Mouse (Mus musculus): ENCODE measurements around the gene Cyb5r3.
"Not testable (repeated sequence)": the region's sequence is repeated elsewhere in the genome, so short reads cannot be mapped to it uniquely, and the experiment has no call there.

Gene Cyb5r3

GRCm38 (mm10) chr15:83157667-83158064 lies 14.7 kb downstream of the Cyb5r3 start:
- in situ Hi-C loops (cut with MboI; ENCODE audit: low pct_unique_long_range_greater_than_20kb in 1 of 2, low sequenced_read_pairs in 2 of 2, unreplicated experiment in 1 of 2), result loop anchor here (10.0 kb wide), 2 partner anchors 47 to 177 kb away; no protein-coding TSS in a partner anchor

- in situ Hi-C loops (cut with MboI; ENCODE audit: low pct_unique_long_range_greater_than_20kb in 1 of 2, low sequenced_read_pairs in 2 of 2, unreplicated experiment in 1 of 2), result loop anchor here (10.0 kb wide), 2 partner anchors 48 to 178 kb away; no protein-coding TSS in a partner anchor
Observed at GRCm38 (mm10) chr15:83156929-83157666, 15.3 kb downstream of the Cyb5r3 start.

GRCm38 (mm10) chr15:83155672-83156419 lies 16.5 kb downstream of the Cyb5r3 start:
- in situ Hi-C loops (cut with MboI; ENCODE audit: low pct_unique_long_range_greater_than_20kb in 1 of 2, low sequenced_read_pairs in 2 of 2, unreplicated experiment in 1 of 2), result loop anchor here (10.0 kb wide), 2 partner anchors 49 to 179 kb away; no protein-coding TSS in a partner anchor

GRCm38 (mm10) chr15:83154309-83154708 lies 18.1 kb downstream of the Cyb5r3 start:
- in situ Hi-C loops (cut with MboI; ENCODE audit: low pct_unique_long_range_greater_than_20kb in 1 of 2, low sequenced_read_pairs in 2 of 2, unreplicated experiment in 1 of 2), result loop anchor here (10.0 kb wide), 2 partner anchors 50 to 180 kb away; no protein-coding TSS in a partner anchor

- in situ Hi-C loops (cut with MboI; ENCODE audit: low pct_unique_long_range_greater_than_20kb in 1 of 2, low sequenced_read_pairs in 2 of 2, unreplicated experiment in 1 of 2), result loop anchor here (10.0 kb wide), 2 partner anchors 54 to 184 kb away; no protein-coding TSS in a partner anchor
Observed at GRCm38 (mm10) chr15:83150694-83151093, 21.7 kb downstream of the Cyb5r3 start.

GRCm38 (mm10) chr15:83150073-83150442 lies 22.3 kb downstream of the Cyb5r3 start:
- in situ Hi-C loops (cut with MboI; ENCODE audit: low pct_unique_long_range_greater_than_20kb in 1 of 2, low sequenced_read_pairs in 2 of 2, unreplicated experiment in 1 of 2), result loop anchor here (10.0 kb wide), 2 partner anchors 55 to 185 kb away; no protein-coding TSS in a partner anchor

- in situ Hi-C loops (cut with MboI; ENCODE audit: low pct_unique_long_range_greater_than_20kb in 1 of 2, low sequenced_read_pairs in 2 of 2, unreplicated experiment in 1 of 2), result loop anchor here (10.0 kb wide), 2 partner anchors 55 to 185 kb away; no protein-coding TSS in a partner anchor
Observed at GRCm38 (mm10) chr15:83149196-83150072, 23.0 kb downstream of the Cyb5r3 start, which contains the start of gene Poldip3. TSS of gene Poldip3 (minus strand) at chr15:83149384.

- in situ Hi-C loops (cut with MboI; ENCODE audit: low pct_unique_long_range_greater_than_20kb in 1 of 2, low sequenced_read_pairs in 2 of 2, unreplicated experiment in 1 of 2), result no loop called here
Observed at GRCm38 (mm10) chr15:83148801-83149195, 23.6 kb downstream of the Cyb5r3 start.

- in situ Hi-C loops (cut with MboI; ENCODE audit: low pct_unique_long_range_greater_than_20kb in 1 of 2, low sequenced_read_pairs in 2 of 2, unreplicated experiment in 1 of 2), result no loop called here
Observed at GRCm38 (mm10) chr15:83148395-83148794, 24.0 kb downstream of the Cyb5r3 start.

GRCm38 (mm10) chr15:83145541-83145940 lies 26.9 kb downstream of the Cyb5r3 start:
- in situ Hi-C loops (cut with MboI; ENCODE audit: low pct_unique_long_range_greater_than_20kb in 1 of 2, low sequenced_read_pairs in 2 of 2, unreplicated experiment in 1 of 2), result no loop called here

GRCm38 (mm10) chr15:83142861-83143260 lies 29.5 kb downstream of the Cyb5r3 start:
- in situ Hi-C loops (cut with MboI; ENCODE audit: low pct_unique_long_range_greater_than_20kb in 1 of 2, low sequenced_read_pairs in 2 of 2, unreplicated experiment in 1 of 2), result no loop called here

GRCm38 (mm10) chr15:83135654-83136053 lies 36.7 kb downstream of the Cyb5r3 start:
- in situ Hi-C loops (cut with MboI; ENCODE audit: low pct_unique_long_range_greater_than_20kb in 1 of 2, low sequenced_read_pairs in 2 of 2, unreplicated experiment in 1 of 2), result no loop called here

GRCm38 (mm10) chr15:83134671-83135070 lies 37.7 kb downstream of the Cyb5r3 start:
- in situ Hi-C loops (cut with MboI; ENCODE audit: low pct_unique_long_range_greater_than_20kb in 1 of 2, low sequenced_read_pairs in 2 of 2, unreplicated experiment in 1 of 2), result no loop called here

GRCm38 (mm10) chr15:83129530-83130231 lies 42.7 kb downstream of the Cyb5r3 start:
- in situ Hi-C loops (cut with MboI; ENCODE audit: low pct_unique_long_range_greater_than_20kb in 1 of 2, low sequenced_read_pairs in 2 of 2, unreplicated experiment in 1 of 2), result no loop called here

- in situ Hi-C loops (cut with MboI; ENCODE audit: low pct_unique_long_range_greater_than_20kb in 1 of 2, low sequenced_read_pairs in 2 of 2, unreplicated experiment in 1 of 2), result not testable (repeated sequence)
Observed at GRCm38 (mm10) chr15:83127037-83127436, 45.4 kb downstream of the Cyb5r3 start.

GRCm38 (mm10) chr15:83126582-83126981 lies 45.8 kb downstream of the Cyb5r3 start:
- in situ Hi-C loops (cut with MboI; ENCODE audit: low pct_unique_long_range_greater_than_20kb in 1 of 2, low sequenced_read_pairs in 2 of 2, unreplicated experiment in 1 of 2), result no loop called here

GRCm38 (mm10) chr15:83124625-83125024 lies 47.8 kb downstream of the Cyb5r3 start:
- in situ Hi-C loops (cut with MboI; ENCODE audit: low pct_unique_long_range_greater_than_20kb in 1 of 2, low sequenced_read_pairs in 2 of 2, unreplicated experiment in 1 of 2), result no loop called here

All from mouse embryonic stem cell (cell line).